Mouse (Mus musculus) heart, embryonic 13.5 days (tissue): ENCODE measurements at regions not wholly inside any gene's neighbourhood (a gene's known extent, or its start where the extent isn't known, plus 50 kb on each side); places are given as distances from the start of the nearest gene placed in this dataset.
A peak's percentile ranks its signal among the peaks of the same experiment; 100 is the strongest.

Experiments used
- ATAC-seq: fragments of 200-750 bp; cut with Nextera tagmentation; 2 replicates; pipeline ENCODE4 v1.8.0; 2017; ENCODE audit warnings: moderate TSS enrichment; ENCODE audit not compliant: insufficient number of reproducible peaks, low FRiP score, low TSS enrichment; ENCODE audit errors: extremely low read depth
- H3K27ac ChIP-seq: fragments of 300-500 bp; sonication (generic); replicated peaks from 2 replicates; pipeline ENCODE4 v1.5.1; 2015; ENCODE audit warnings: moderate library complexity, mild to moderate bottlenecking, inconsistent platforms
- H3K27me3 ChIP-seq: fragments of 300-500 bp; sonication (generic); replicated peaks from 2 replicates; pipeline ENCODE4 v1.6.1; 2015; ENCODE audit warnings: mild to moderate bottlenecking, inconsistent platforms
- H3K36me3 ChIP-seq: fragments of 300-500 bp; sonication (generic); 2 replicates; pipeline ENCODE4 v1.6.1; 2015; ENCODE audit warnings: mild to moderate bottlenecking, inconsistent platforms
- H3K4me1 ChIP-seq: fragments of 300-500 bp; sonication (generic); 2 replicates; pipeline ENCODE4 v1.6.1; 2015; ENCODE audit warnings: inconsistent platforms
- H3K4me2 ChIP-seq: fragments of 300-500 bp; sonication (generic); 2 replicates; pipeline ENCODE4 v1.6.1; 2015; ENCODE audit warnings: inconsistent platforms, mild to moderate bottlenecking, moderate library complexity
- H3K4me3 ChIP-seq: fragments of 300-500 bp; sonication (generic); 2 replicates; pipeline ENCODE4 v1.5.1; 2015; ENCODE audit warnings: moderate library complexity, mild to moderate bottlenecking, inconsistent platforms
- H3K9ac ChIP-seq: fragments of 300-500 bp; sonication (generic); 2 replicates; pipeline ENCODE4 v1.6.1; 2015; ENCODE audit warnings: inconsistent platforms, mild to moderate bottlenecking, moderate library complexity
- H3K9me3 ChIP-seq: fragments of 300-500 bp; sonication (generic); 2 replicates; pipeline ENCODE4 v1.6.1; 2016; ENCODE audit warnings: inconsistent platforms
- WGBS: fragments of 180-500 bp; shearing (Covaris S2); methylation state at CpG from one replicate; pipeline ENCODE4 v1.1.7; 2015; ENCODE audit warnings: mixed read lengths; 5-methylcytosine and 5-hydroxymethylcytosine counted together

- 0% methylated on average over 1 of the region's 1 CpGs for WGBS
- Histone ChIP-seq H3K4me2 (no peak overlapping the region), H3K4me1 (peaks cover 5% of the 10 kb centered on the region), H3K36me3 (no peaks in the 10 kb centered on the region), H3K4me3 (no peak overlapping the region), H3K9me3 (no peaks in the 10 kb centered on the region), H3K27ac (no peak overlapping the region), H3K27me3 (no peaks in the 10 kb centered on the region), H3K9ac (no peak overlapping the region)
- ATAC-seq, result no peak
These were observed 52.2 kb upstream of the Otud4 start for GRCm38 (mm10) chr8:79587258-79587657.

- Histone ChIP-seq H3K4me1 (peaks cover 5% of the 10 kb centered on the region), H3K27me3 (no peaks in the 10 kb centered on the region), H3K4me3 (no peak overlapping the region), H3K4me2 (no peak overlapping the region), H3K9me3 (no peaks in the 10 kb centered on the region), H3K27ac (no peak overlapping the region), H3K9ac (no peak overlapping the region), H3K36me3 (no peaks in the 10 kb centered on the region)
- 23% methylated on average over 3 of the region's 3 CpGs for WGBS
- ATAC-seq, result no peak; the same call in 1 of the 2 replicates
These were observed 54.5 kb upstream of the Otud4 start for GRCm38 (mm10) chr8:79584966-79585365.

- 17% methylated on average over 6 of the region's 6 CpGs for WGBS
- Histone ChIP-seq H3K27me3 (no peaks in the 10 kb centered on the region), H3K4me2 (no peak overlapping the region)
These were observed 56.1 kb upstream of the Otud4 start for GRCm38 (mm10) chr8:79583326-79583725.

GRCm38 (mm10) chr8:79582195-79582594 is 57.2 kb upstream of the Otud4 start:
- Histone ChIP-seq H3K4me2 (no peak overlapping the region), H3K27me3 (no peaks in the 10 kb centered on the region), H3K36me3 (no peaks in the 10 kb centered on the region), H3K9me3 (no peaks in the 10 kb centered on the region), H3K9ac (no peak overlapping the region), H3K4me3 (no peak overlapping the region), H3K4me1 (peaks cover 5% of the 10 kb centered on the region), H3K27ac (no peak overlapping the region)
- ATAC-seq, result no peak
- 81% methylated on average over 2 of the region's 2 CpGs for WGBS

More at GRCm38 (mm10) chr8:79583326-79583725, 56.1 kb upstream of the Otud4 start:
- Histone ChIP-seq H3K4me1 (peaks cover 5% of the 10 kb centered on the region), H3K27ac (no peak overlapping the region), H3K9me3 (no peaks in the 10 kb centered on the region), H3K36me3 (no peaks in the 10 kb centered on the region), H3K4me3 (no peak overlapping the region), H3K9ac (no peak overlapping the region)
- ATAC-seq, result no peak

GRCm38 (mm10) chr8:79576086-79576485 is 63.3 kb upstream of the Otud4 start:
- ATAC-seq, result no peak
- WGBS, result 35% methylated on average over 7 of the region's 7 CpGs
- Histone ChIP-seq H3K4me1 (peaks cover 15% of the 10 kb centered on the region), H3K27me3 (no peaks in the 10 kb centered on the region), H3K9me3 (no peaks in the 10 kb centered on the region), H3K4me2 (no peak overlapping the region), H3K4me3 (no peak overlapping the region), H3K9ac (no peak overlapping the region), H3K27ac (peak overlapping the region; percentile 28), H3K36me3 (no peaks in the 10 kb centered on the region)

- no peak overlapping the region for H3K4me3 ChIP-seq
- ATAC-seq, result no peak
- H3K9ac ChIP-seq, result no peak overlapping the region
- H3K9me3 ChIP-seq, result no peaks in the 10 kb centered on the region
- H3K36me3 ChIP-seq, result no peaks in the 10 kb centered on the region
- WGBS, result 81% methylated on average over 2 of the region's 2 CpGs
- H3K4me2 ChIP-seq, result no peak overlapping the region
- H3K27me3 ChIP-seq, result no peaks in the 10 kb centered on the region
- H3K4me1 ChIP-seq, result peaks cover 15% of the 10 kb centered on the region
- no peak overlapping the region for H3K27ac ChIP-seq
These were observed 64.2 kb upstream of the Otud4 start for GRCm38 (mm10) chr8:79575175-79575734.

- peaks cover 15% of the 10 kb centered on the region for H3K4me1 ChIP-seq
- ATAC-seq, result no peak
- no peaks in the 10 kb centered on the region for H3K27me3 ChIP-seq
- H3K27ac ChIP-seq, result no peak overlapping the region
- H3K36me3 ChIP-seq, result no peaks in the 10 kb centered on the region
- WGBS, result 80% methylated on average over 7 of the region's 7 CpGs
- H3K9ac ChIP-seq, result no peak overlapping the region
- H3K9me3 ChIP-seq, result no peaks in the 10 kb centered on the region
- no peak overlapping the region for H3K4me3 ChIP-seq
- H3K4me2 ChIP-seq, result no peak overlapping the region
These were observed 65.9 kb upstream of the Otud4 start for GRCm38 (mm10) chr8:79573491-79573890.

- no peaks in the 10 kb centered on the region for H3K9me3 ChIP-seq
- H3K4me3 ChIP-seq, result no peak overlapping the region
- no peak overlapping the region for H3K9ac ChIP-seq
- H3K4me1 ChIP-seq, result peaks cover 15% of the 10 kb centered on the region
- no peak overlapping the region for H3K4me2 ChIP-seq
- no peak overlapping the region for H3K27ac ChIP-seq
- no peaks in the 10 kb centered on the region for H3K27me3 ChIP-seq
- no peak for ATAC-seq
- 88% methylated on average over 5 of the region's 5 CpGs for WGBS
- H3K36me3 ChIP-seq, result no peaks in the 10 kb centered on the region
These were observed 66.9 kb upstream of the Otud4 start for GRCm38 (mm10) chr8:79572526-79572925.

GRCm38 (mm10) chr8:79563101-79563500 is 76.3 kb upstream of the Otud4 start:
- peaks cover 25% of the 10 kb centered on the region for H3K4me1 ChIP-seq
- H3K27ac ChIP-seq, result peak overlapping the region; percentile 97
- 73% methylated on average over 6 of the region's 6 CpGs for WGBS
- ATAC-seq, result no peak
- no peak overlapping the region for H3K9ac ChIP-seq
- no peak overlapping the region for H3K4me3 ChIP-seq
- no peak overlapping the region for H3K4me2 ChIP-seq
- H3K9me3 ChIP-seq, result no peaks in the 10 kb centered on the region
- H3K36me3 ChIP-seq, result no peaks in the 10 kb centered on the region
- no peaks in the 10 kb centered on the region for H3K27me3 ChIP-seq

GRCm38 (mm10) chr8:79562669-79563068 is 76.7 kb upstream of the Otud4 start:
- no peak for ATAC-seq
- Histone ChIP-seq H3K27me3 (no peaks in the 10 kb centered on the region), H3K4me1 (peaks cover 25% of the 10 kb centered on the region), H3K9ac (no peak overlapping the region), H3K36me3 (no peaks in the 10 kb centered on the region), H3K4me3 (no peak overlapping the region), H3K27ac (peak overlapping the region; percentile 97), H3K9me3 (no peaks in the 10 kb centered on the region), H3K4me2 (no peak overlapping the region)
- 62% methylated on average over 8 of the region's 8 CpGs for WGBS

- peak overlapping the region; percentile 73 for H3K9ac ChIP-seq
- no peak overlapping the region for H3K4me3 ChIP-seq
- H3K9me3 ChIP-seq, result no peaks in the 10 kb centered on the region
- WGBS, result 23% methylated on average over 11 of the region's 11 CpGs
- peaks cover 25% of the 10 kb centered on the region for H3K4me1 ChIP-seq
- no peaks in the 10 kb centered on the region for H3K27me3 ChIP-seq
- H3K4me2 ChIP-seq, result peak overlapping the region; percentile 59
- H3K36me3 ChIP-seq, result no peaks in the 10 kb centered on the region
- H3K27ac ChIP-seq, result peak overlapping the region; percentile 97
- peak; percentile 74; the same call in 1 of the 2 replicates for ATAC-seq
These were observed 77.3 kb upstream of the Otud4 start for GRCm38 (mm10) chr8:79562071-79562581.
